Mouse (Mus musculus) E14TG2a.4 (cell line): ENCODE measurements around the gene Prr12.

Source experiments
- CTCF ChIP-seq: conservative IDR thresholded peaks from 2 replicates; pipeline ENCODE4 v1.5.1; 2014; ENCODE audit warnings: low read length
- NANOG ChIP-seq: IDR thresholded peaks from 2 replicates; pipeline ENCODE4 v1.6.1; 2014; ENCODE audit warnings: borderline replicate concordance, low read length, mixed read lengths

- TF ChIP-seq CTCF: no peak
- no peak for TF ChIP-seq NANOG
Observed at GRCm38 (mm10) chr7:45052862-45053116, at the start of gene Prr12.
